Mouse (Mus musculus) cerebellum, adult 2 months (tissue): ENCODE data around the gene Ndn.

ENCODE experiments used
- CTCF ChIP-seq: fragments of 200-500 bp; IDR thresholded peaks from 2 replicates; pipeline ENCODE4 v1.5.1; 2011; ENCODE audit warnings: low read depth, mild to moderate bottlenecking, control low read depth, low read length, moderate library complexity, borderline replicate concordance; ENCODE audit not compliant: insufficient read depth
- POLR2A ChIP-seq: fragments of 200-500 bp; IDR thresholded peaks from 2 replicates; pipeline ENCODE4 v1.6.1; 2011; ENCODE audit warnings: low read length, control low read depth, borderline replicate concordance; ENCODE audit not compliant: insufficient read depth

DNA sequence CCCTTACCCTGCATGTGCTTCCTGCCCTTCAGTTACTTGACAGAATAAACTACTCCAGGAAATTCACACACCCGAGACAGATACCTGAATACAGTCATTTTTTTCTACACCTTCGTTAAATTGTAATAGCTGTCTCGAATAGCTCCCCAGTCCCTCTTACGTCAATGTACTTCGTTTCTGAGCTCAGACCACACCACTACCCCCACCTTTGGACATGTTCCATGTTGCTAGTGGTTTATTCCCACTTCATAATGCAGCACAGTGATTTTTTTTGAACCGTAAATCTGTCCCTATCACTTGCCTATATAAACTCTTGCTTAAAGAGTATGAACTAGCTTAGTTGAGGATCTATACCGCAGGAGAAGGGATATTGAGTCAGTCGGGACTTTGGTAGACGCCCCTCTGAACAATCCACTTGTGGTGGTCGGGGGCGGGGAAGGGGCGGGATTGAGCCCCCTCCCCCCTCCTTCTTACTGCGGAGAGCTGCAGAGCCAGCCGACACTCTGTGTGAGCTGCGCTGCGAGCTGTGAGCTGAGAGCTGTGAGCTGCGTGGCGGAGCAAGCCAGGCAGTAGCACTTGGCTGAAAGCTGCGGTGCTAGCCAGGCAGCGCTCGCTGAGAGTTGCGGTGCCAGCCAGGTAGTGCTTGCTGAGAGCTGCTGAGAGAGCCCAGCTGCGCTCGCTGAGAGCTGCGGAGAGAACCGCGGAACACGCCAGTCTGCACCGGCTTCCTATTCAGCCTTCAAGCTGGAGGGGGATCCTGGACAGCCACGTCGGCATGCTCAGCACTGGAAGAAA lies 30.3 kb downstream of the Ndn start, which contains the start of gene Magel2:
- TF ChIP-seq CTCF = no peak
- no peak for TF ChIP-seq POLR2A
